Mouse (Mus musculus): Measurements from ENCODE around the gene Wfdc2.

The Wfdc2 gene

GRCm38 (mm10) chr2:164562391-164563188 is at the start of gene Wfdc2:
Wfdc2 (plus strand) TSS chr2:164562413.
- in situ Hi-C loops (cut with MboI, MseI), result no loop called here

GRCm38 (mm10) chr2:164513389-164513788 is 48.8 kb upstream of the Wfdc2 start:
- in situ Hi-C loops (cut with MboI, MseI), result no loop called here

GRCm38 (mm10) chr2:164514916-164515315 is 47.3 kb upstream of the Wfdc2 start:
- in situ Hi-C loops (cut with MboI, MseI), result no loop called here

- in situ Hi-C loops (cut with MboI, MseI), result no loop called here
These were observed 46.3 kb upstream of the Wfdc2 start for GRCm38 (mm10) chr2:164515897-164516296.

- in situ Hi-C loops (cut with MboI, MseI), result no loop called here
These were observed 45.6 kb upstream of the Wfdc2 start for GRCm38 (mm10) chr2:164516592-164516991.

- in situ Hi-C loops (cut with MboI, MseI), result no loop called here
These were observed 44.6 kb upstream of the Wfdc2 start for GRCm38 (mm10) chr2:164517485-164518221.

- in situ Hi-C loops (cut with MboI, MseI), result no loop called here
These were observed 43.7 kb upstream of the Wfdc2 start for GRCm38 (mm10) chr2:164518266-164519170.

- in situ Hi-C loops (cut with MboI, MseI), result no loop called here
These were observed 43.1 kb upstream of the Wfdc2 start for GRCm38 (mm10) chr2:164519171-164519526.

GRCm38 (mm10) chr2:164520782-164521181 is 41.4 kb upstream of the Wfdc2 start:
- in situ Hi-C loops (cut with MboI, MseI), result no loop called here

- in situ Hi-C loops (cut with MboI, MseI), result no loop called here
These were observed 40.4 kb upstream of the Wfdc2 start for GRCm38 (mm10) chr2:164521841-164522240.

- in situ Hi-C loops (cut with MboI, MseI), result no loop called here
These were observed 39.9 kb upstream of the Wfdc2 start for GRCm38 (mm10) chr2:164522280-164522679.

- in situ Hi-C loops (cut with MboI, MseI), result no loop called here
These were observed 38.9 kb upstream of the Wfdc2 start for GRCm38 (mm10) chr2:164523301-164523773.

- in situ Hi-C loops (cut with MboI, MseI), result loop anchor here (5.0 kb wide), 1 partner anchor 111 kb away; no protein-coding TSS in a partner anchor
These were observed 33.7 kb upstream of the Wfdc2 start for GRCm38 (mm10) chr2:164528557-164528956.

- in situ Hi-C loops (cut with MboI, MseI), result loop anchor here (5.0 kb wide), 1 partner anchor 69 kb away; the partner anchor contains the start of gene Gm20458
These were observed 31.0 kb upstream of the Wfdc2 start for GRCm38 (mm10) chr2:164531169-164531568.

- in situ Hi-C loops (cut with MboI, MseI), result loop anchor here (5.0 kb wide), 1 partner anchor 72 kb away; the partner anchor contains the start of gene Gm20458
These were observed 27.9 kb upstream of the Wfdc2 start for GRCm38 (mm10) chr2:164534315-164534714.

GRCm38 (mm10) chr2:164537003-164537402 is 25.2 kb upstream of the Wfdc2 start:
- in situ Hi-C loops (cut with MboI, MseI), result no loop called here

GRCm38 (mm10) chr2:164540652-164541427 is 21.4 kb upstream of the Wfdc2 start:
- in situ Hi-C loops (cut with MboI, MseI), result no loop called here

- in situ Hi-C loops (cut with MboI, MseI), result no loop called here
These were observed 20.1 kb upstream of the Wfdc2 start for GRCm38 (mm10) chr2:164542132-164542531.

- in situ Hi-C loops (cut with MboI, MseI), result no loop called here
These were observed 19.6 kb upstream of the Wfdc2 start for GRCm38 (mm10) chr2:164542598-164542997.

GRCm38 (mm10) chr2:164543745-164544144 is 18.5 kb upstream of the Wfdc2 start:
- in situ Hi-C loops (cut with MboI, MseI), result no loop called here

Measured in T-helper 1 cell (primary cell).